Mouse (Mus musculus) heart, embryonic 16.5 days (tissue): ENCODE data around the gene Shf. TPM values are rescaled to one million over a fixed set of nuclear protein-coding genes. Genes with fewer than 3 reads are reported as not detected.
A peak's percentile ranks its signal among the peaks of the same experiment; 100 is the strongest.

Source experiments
- ATAC-seq: fragments of 200-750 bp; cut with Nextera tagmentation; replicated peaks from 2 replicates; pipeline ENCODE4 v1.8.0; 2017; ENCODE audit warnings: moderate number of reproducible peaks; ENCODE audit not compliant: insufficient read depth, low FRiP score; ENCODE audit errors: extremely low read depth
- H3K27ac ChIP-seq: fragments of 300-500 bp; sonication (generic); 2 replicates; pipeline ENCODE4 v1.5.1; 2014; ENCODE audit warnings: mild to moderate bottlenecking, low read length, control low read depth, moderate library complexity
- H3K27me3 ChIP-seq: fragments of 300-500 bp; sonication (generic); 2 replicates; pipeline ENCODE4 v1.6.1; 2014; ENCODE audit warnings: low read length, mixed read lengths; ENCODE audit not compliant: control insufficient read depth, insufficient read depth
- H3K36me3 ChIP-seq: fragments of 300-500 bp; sonication (generic); 2 replicates; pipeline ENCODE4 v1.6.1; 2014; ENCODE audit not compliant: control insufficient read depth, insufficient read depth
- H3K4me1 ChIP-seq: fragments of 300-500 bp; sonication (generic); 2 replicates; pipeline ENCODE4 v1.6.1; 2014; ENCODE audit warnings: low read length, mixed read lengths; ENCODE audit not compliant: control insufficient read depth, insufficient read depth
- H3K4me2 ChIP-seq: fragments of 300-500 bp; sonication (generic); 2 replicates; pipeline ENCODE4 v1.6.1; 2014; ENCODE audit warnings: low read depth, mild to moderate bottlenecking, control low read depth, low read length
- H3K4me3 ChIP-seq: fragments of 300-500 bp; sonication (generic); 2 replicates; pipeline ENCODE4 v1.5.1; 2014; ENCODE audit warnings: mild to moderate bottlenecking, control low read depth, low read length
- H3K9ac ChIP-seq: fragments of 300-500 bp; sonication (generic); 2 replicates; pipeline ENCODE4 v1.6.1; 2014; ENCODE audit warnings: low read length, control low read depth
- H3K9me3 ChIP-seq: fragments of 300-500 bp; sonication (generic); replicated peaks from 2 replicates; pipeline ENCODE4 v1.6.1; 2016; ENCODE audit warnings: low read length; ENCODE audit not compliant: control insufficient read depth
- WGBS: fragments of 180-500 bp; shearing (Covaris S2); extraction: QIAGEN DNeasy Blood & Tissue Kit; methylation state at CpG from one replicate; pipeline ENCODE4 v1.1.7; 2014; 5-methylcytosine and 5-hydroxymethylcytosine counted together
- polyA plus RNA-seq: library from polyadenylated mRNA; unstranded; fragments of >200 nt; fragmentation: Nextera tagmentation; extraction: Ambion mirVana; gene quantifications from 2 replicates; pipeline ENCODE4 v1.2.1, GENCODE M21; 2015

Shf gene
- polyA plus RNA-seq, 1 experiment from 2014 or later: 2.0 TPM

- H3K4me2 ChIP-seq: no peak overlapping the region
- H3K4me3 ChIP-seq: no peak overlapping the region
- no peaks in the 10 kb centered on the region for H3K36me3 ChIP-seq
- H3K9me3 ChIP-seq: no peaks in the 10 kb centered on the region
- 0 out of 2 replicates have a peak, but pooled peaks cover 2% of the 10 kb centered on the region for H3K27me3 ChIP-seq
- H3K27ac ChIP-seq: no peak overlapping the region
- no peak overlapping the region for H3K9ac ChIP-seq
- ATAC-seq: no peak
- WGBS: 81% methylated on average over 5 of the region's 5 CpGs
- H3K4me1 ChIP-seq: peaks cover 7% of the 10 kb centered on the region
Measured at GRCm38 (mm10) chr2:122374012-122374411, 5.0 kb upstream of the Shf start.

DNA sequence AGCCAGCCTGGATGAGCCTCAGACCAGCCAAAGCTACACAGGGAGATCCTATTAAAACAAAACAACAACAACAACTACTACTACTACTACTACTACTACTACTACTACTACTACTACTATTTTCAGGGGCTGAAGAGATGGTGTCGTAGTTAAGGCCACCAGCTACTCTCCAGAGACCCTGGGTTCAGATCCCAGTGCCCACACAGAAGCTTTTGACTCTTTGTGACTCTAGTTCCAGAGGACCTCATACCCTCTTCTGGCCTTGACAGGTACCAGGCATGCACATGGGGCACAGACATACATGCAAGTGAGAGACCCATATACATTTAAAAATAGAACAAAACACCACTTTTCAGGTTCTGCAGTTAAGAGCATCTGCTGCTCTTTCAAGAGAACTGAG lies 3.6 kb upstream of the Shf start:
- WGBS: 78% methylated on average over 1 of the region's 1 CpGs
- H3K9ac ChIP-seq: no peak overlapping the region; the same call in 1 of the 2 replicates
- no peak overlapping the region for H3K27ac ChIP-seq
- H3K27me3 ChIP-seq: 0 out of 2 replicates have a peak, but pooled peaks cover 2% of the 10 kb centered on the region
- H3K36me3 ChIP-seq: no peaks in the 10 kb centered on the region
- no peaks in the 10 kb centered on the region for H3K9me3 ChIP-seq
- H3K4me2 ChIP-seq: no peak overlapping the region
- no peak for ATAC-seq
- peaks cover 8% of the 10 kb centered on the region for H3K4me1 ChIP-seq
- no peak overlapping the region for H3K4me3 ChIP-seq

DNA sequence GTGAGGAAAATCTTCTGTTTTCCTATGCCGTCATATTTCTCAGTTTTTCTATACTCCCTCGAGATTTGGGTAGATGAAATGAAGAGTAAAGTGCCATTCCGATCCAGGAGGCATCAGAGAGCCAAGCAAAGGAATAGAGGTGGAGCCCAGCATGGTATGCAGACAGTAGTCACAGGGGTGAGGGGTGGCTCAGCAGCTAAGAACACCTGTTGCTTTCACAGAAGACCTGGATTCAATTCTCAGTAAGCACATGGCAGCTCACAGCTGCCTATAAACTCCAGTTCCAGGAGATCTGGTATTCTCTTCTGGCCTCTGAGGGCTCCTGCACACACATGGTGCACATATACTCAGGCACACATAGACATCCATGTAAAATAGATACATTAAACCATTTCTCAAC lies 3.1 kb upstream of the Shf start:
- Histone ChIP-seq H3K4me3 (no peak overlapping the region), H3K9ac (no peak overlapping the region; the same call in 1 of the 2 replicates), H3K27ac (no peak overlapping the region), H3K36me3 (no peaks in the 10 kb centered on the region), H3K9me3 (no peaks in the 10 kb centered on the region), H3K27me3 (0 out of 2 replicates have a peak, but pooled peaks cover 2% of the 10 kb centered on the region), H3K4me2 (no peak overlapping the region), H3K4me1 (peaks cover 8% of the 10 kb centered on the region)
- no peak for ATAC-seq
- WGBS: 48% methylated on average over 3 of the region's 3 CpGs

DNA sequence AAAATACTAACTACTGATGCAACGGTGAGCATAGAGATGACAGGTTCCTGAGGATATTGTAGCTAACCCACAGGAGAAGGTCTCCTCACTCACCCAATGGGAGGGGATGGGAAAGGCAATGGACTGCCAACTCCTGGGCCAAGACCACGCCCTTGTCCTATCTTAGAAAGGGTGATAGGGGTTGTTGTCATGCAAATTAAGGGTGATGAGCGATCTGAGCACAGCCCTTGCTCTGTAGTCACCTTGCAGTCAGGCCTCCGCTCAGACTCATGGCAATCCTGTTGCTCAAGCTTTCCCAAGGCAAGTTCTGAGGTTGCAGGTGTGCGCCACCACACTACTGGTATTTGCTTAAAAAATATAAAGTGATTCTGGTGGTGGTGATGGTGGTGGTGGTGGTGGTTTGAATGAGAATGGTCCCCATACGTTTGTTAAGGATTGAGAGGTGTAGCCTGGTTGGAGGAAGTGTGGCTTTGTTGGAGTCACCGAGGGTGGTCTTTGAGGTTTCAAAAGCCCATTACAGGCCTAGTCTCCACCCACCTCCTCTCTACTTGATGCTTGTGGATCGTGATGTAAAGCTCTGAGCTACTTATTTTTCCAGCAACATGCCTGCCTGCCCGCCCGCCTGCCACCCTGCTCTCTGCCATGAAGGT lies 1.3 kb upstream of the Shf start:
- Histone ChIP-seq H3K9ac (no peak overlapping the region), H3K4me3 (no peak overlapping the region), H3K4me1 (peaks cover 11% of the 10 kb centered on the region), H3K36me3 (no peaks in the 10 kb centered on the region), H3K4me2 (no peak overlapping the region), H3K27ac (no peak overlapping the region), H3K27me3 (0 out of 2 replicates have a peak, but pooled peaks cover 2% of the 10 kb centered on the region), H3K9me3 (no peaks in the 10 kb centered on the region)
- WGBS: 49% methylated on average over 10 of the region's 10 CpGs
- no peak for ATAC-seq

DNA sequence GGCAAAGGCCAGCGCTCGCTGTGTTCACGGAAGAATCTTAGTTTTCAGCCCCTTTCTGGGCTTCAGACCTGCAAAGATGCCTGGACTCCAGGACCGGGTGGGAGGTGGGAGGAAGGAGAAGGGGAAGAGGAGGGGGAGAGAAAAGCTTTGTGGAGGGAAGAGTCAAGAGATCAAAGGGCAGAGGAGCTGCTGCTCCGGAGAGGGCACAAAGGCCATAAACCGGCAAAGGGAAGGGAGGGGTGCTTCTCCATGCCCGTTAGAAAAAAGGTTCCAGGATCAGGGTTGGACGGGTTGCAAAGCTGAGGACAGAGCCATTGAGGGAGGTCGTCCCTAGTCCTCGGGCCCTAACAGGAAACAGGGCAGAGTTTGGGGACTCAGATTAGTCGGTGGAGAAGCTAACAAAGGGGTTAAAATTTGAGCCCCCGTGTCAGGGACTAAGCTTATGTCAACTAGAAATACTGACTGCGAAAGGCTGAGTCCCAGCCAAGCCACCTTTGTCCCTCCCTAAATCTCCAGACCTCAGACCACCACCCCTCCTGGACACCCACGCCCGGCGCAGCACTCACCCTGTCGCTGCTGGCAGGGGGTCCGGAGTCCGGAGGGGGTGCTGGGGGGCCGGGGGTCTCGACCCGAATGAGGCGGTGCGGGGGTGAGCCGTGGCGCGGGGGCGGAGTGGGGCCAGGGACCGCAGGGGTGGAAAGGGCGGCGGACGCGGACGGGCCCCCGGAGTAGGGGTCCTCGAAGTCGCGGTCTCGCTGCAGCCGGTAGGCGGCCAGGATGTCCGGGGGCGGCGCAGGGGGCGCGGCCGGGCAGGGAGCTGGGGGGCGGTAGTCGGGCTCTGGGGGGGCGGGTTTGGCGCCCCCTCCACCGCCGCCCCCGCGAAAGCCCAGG lies 636 bp downstream of the Shf start:
- H3K9ac ChIP-seq: peak overlapping the region; percentile 90
- H3K9me3 ChIP-seq: no peaks in the 10 kb centered on the region
- 0 out of 2 replicates have a peak, but pooled peaks cover 2% of the 10 kb centered on the region for H3K27me3 ChIP-seq
- H3K36me3 ChIP-seq: no peaks in the 10 kb centered on the region
- peak; percentile 62 for ATAC-seq
- WGBS: 2% methylated on average over 41 of the region's 55 CpGs
- peak overlapping the region; percentile 97 for H3K4me2 ChIP-seq
- peak overlapping the region; percentile 51; the same call in 1 of the 2 replicates for H3K27ac ChIP-seq
- peak overlapping the region; percentile 88 for H3K4me3 ChIP-seq
- peaks cover 11% of the 10 kb centered on the region for H3K4me1 ChIP-seq

GRCm38 (mm10) chr2:122367701-122368080 lies 1.3 kb downstream of the Shf start:
- ATAC-seq: no peak
- WGBS: 28% methylated on average over 4 of the region's 4 CpGs

GRCm38 (mm10) chr2:122367181-122367580 lies 1.8 kb downstream of the Shf start:
- Histone ChIP-seq H3K4me3 (no peak overlapping the region), H3K4me2 (peak overlapping the region; percentile 97), H3K36me3 (no peaks in the 10 kb centered on the region), H3K9ac (no peak overlapping the region), H3K9me3 (no peaks in the 10 kb centered on the region), H3K4me1 (peaks cover 11% of the 10 kb centered on the region), H3K27me3 (0 out of 2 replicates have a peak, but pooled peaks cover 2% of the 10 kb centered on the region), H3K27ac (no peak overlapping the region)
- ATAC-seq: no peak
- 52% methylated on average over 4 of the region's 4 CpGs for WGBS

More at GRCm38 (mm10) chr2:122367701-122368080, 1.3 kb downstream of the Shf start:
- no peak overlapping the region for H3K27ac ChIP-seq
- no peaks in the 10 kb centered on the region for H3K36me3 ChIP-seq
- peak overlapping the region; percentile 88 for H3K4me3 ChIP-seq
- peaks cover 11% of the 10 kb centered on the region for H3K4me1 ChIP-seq
- H3K9me3 ChIP-seq: no peaks in the 10 kb centered on the region
- H3K27me3 ChIP-seq: 0 out of 2 replicates have a peak, but pooled peaks cover 2% of the 10 kb centered on the region
- H3K9ac ChIP-seq: peak overlapping the region; percentile 90; the same call in 1 of the 2 replicates
- H3K4me2 ChIP-seq: peak overlapping the region; percentile 97

DNA sequence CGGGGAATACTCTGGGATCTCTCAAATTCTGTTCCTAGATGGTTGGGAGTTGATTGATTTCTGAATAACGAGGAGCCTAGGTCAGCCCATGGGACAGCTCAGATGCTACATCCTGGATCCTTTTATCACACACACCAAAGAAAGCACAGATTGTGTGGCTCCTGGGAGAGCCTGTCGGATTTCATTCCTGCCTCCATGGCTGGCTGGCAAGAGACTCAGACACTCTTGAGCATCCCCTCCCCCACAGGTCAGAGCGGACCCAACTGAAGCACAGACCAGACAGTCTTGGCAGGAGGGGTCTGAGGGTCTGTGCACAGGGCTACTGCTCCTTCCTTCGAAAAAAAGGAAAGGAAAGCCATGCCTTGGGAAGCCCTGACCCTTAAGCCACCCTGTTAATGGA lies 2.3 kb downstream of the Shf start:
- 0 out of 2 replicates have a peak, but pooled peaks cover 2% of the 10 kb centered on the region for H3K27me3 ChIP-seq
- 49% methylated on average over 5 of the region's 5 CpGs for WGBS
- H3K4me1 ChIP-seq: peaks cover 11% of the 10 kb centered on the region
- peak overlapping the region; percentile 97; the same call in 1 of the 2 replicates for H3K4me2 ChIP-seq
- H3K27ac ChIP-seq: no peak overlapping the region
- H3K9me3 ChIP-seq: no peaks in the 10 kb centered on the region
- H3K9ac ChIP-seq: no peak overlapping the region
- H3K4me3 ChIP-seq: no peak overlapping the region
- no peak for ATAC-seq
- H3K36me3 ChIP-seq: no peaks in the 10 kb centered on the region

DNA sequence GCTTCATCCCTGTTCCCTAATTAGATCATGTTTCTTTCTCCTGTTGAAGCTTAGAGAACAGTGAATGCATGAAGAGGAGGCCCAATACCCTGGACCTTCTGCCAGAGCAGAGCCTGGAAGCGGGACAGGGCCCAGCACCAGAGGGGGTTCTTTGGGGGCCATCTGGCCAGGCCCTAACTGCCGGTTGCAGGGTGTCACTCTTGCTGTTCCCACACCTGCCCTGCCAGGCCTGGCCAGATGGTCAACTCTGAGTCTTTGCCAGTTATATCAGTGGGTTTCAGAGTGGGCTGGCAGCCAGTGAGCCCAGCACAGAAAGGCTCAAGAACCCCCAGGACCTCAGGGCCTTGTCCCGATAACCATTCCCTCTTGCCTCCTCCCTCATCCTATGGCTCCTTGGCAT lies 2.9 kb downstream of the Shf start:
- Histone ChIP-seq H3K4me3 (no peak overlapping the region), H3K9ac (no peak overlapping the region), H3K27ac (no peak overlapping the region), H3K36me3 (no peaks in the 10 kb centered on the region), H3K4me1 (peaks cover 11% of the 10 kb centered on the region), H3K27me3 (0 out of 2 replicates have a peak, but pooled peaks cover 2% of the 10 kb centered on the region), H3K9me3 (no peaks in the 10 kb centered on the region), H3K4me2 (no peak overlapping the region)
- no peak for ATAC-seq
- WGBS: 75% methylated on average over 3 of the region's 3 CpGs
